31 mouse cellular contexts compared by ENCODE assay signal in the genomic region with DNA sequence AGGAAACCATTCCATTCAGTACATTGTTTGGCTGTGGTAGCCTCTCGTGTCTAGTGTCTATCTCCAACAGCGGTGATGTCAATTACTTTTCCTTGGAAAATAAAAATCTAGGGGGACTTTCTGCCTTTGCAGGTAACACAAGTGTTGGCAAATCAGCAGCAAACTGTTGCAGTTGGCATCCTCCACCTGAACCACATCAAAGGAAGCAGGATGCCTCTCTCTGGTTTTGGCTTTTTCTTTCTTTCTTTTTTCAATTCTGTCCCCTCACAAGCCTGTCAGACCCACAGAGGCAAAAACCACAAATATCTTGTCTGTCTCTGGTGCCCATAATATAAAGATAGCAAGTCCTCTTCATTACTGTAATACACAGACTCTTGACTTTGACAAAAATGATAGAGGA. TPM values are rescaled to one million over a fixed set of nuclear protein-coding genes. Genes with fewer than 3 reads are reported as not detected.
DNase-seq lines count a peak whose midpoint lies in the region; ATAC-seq lines count a peak whose summit lies in the region.
"Had no signal": no experiment of that assay in that cellular context is flagged by ENCODE, and none has a peak within 500 bp of the region (broad histone marks: within the 10 kb centered on the region; RNA-seq: fewer than 3 reads in every experiment).

No protein-coding gene starts in this region.

- peak; percentile 30 for DNase-seq in CD4-positive, CD25-positive, alpha-beta regulatory T cell, adult 2 months (ENCODE audit: low read depth, low spot score)
- DNase-seq in thymus, postnatal 0 days (ENCODE audit: low spot score) = peak; percentile 26
- DNase-seq in thymus, adult 18-20 months = no peak
- peak; percentile 39 for DNase-seq in induced T-regulatory cell, adult 2 months (ENCODE audit: low read depth)
- DNase-seq in ovary, postnatal 36 days (ENCODE audit: low spot score) = no peak
- DNase-seq: adrenal gland, postnatal 10 days; adrenal gland, postnatal 36 days; cerebellum, adult 18-20 months; cerebellum, adult 9-10 months; cerebellum, postnatal 14 days; gastrocnemius, postnatal 10 days; gastrocnemius, postnatal 36 days; heart, postnatal 36 days had no signal

- no peak for ATAC-seq in CD4-positive, CD25-positive, alpha-beta regulatory T cell, adult 4 months
- ATAC-seq in monocyte, adult 5-6 weeks (replicated peaks; ENCODE audit: insufficient number of reproducible peaks, low FRiP score, low TSS enrichment, poor library complexity, severe bottlenecking) = no peak
- ATAC-seq: forebrain, embryonic 13.5 days; forebrain, embryonic 16.5 days; hindbrain, embryonic 16.5 days had no signal

RNA-seq across cellular contexts. Expression of a gene that starts 23.9 kb away (rescaled TPM):
- not detected for polyA plus RNA-seq in CD4-positive, CD25-positive, alpha-beta regulatory T cell, adult 4 months (2017; shearing (Covaris generic))
- polyA plus RNA-seq in thymus, postnatal 0 days (2015; fragmentation: Nextera tagmentation; extraction: Ambion mirVana) = not detected in 2 replicates
- 1.2 TPM in 1 of 3 replicates, not detected in the others for total RNA-seq in monocyte, adult 5-6 weeks (2017)
- total RNA-seq: adrenal gland, adult 18-20 months; ES-E14; gastrocnemius, adult 18-20 months; gastrocnemius, postnatal 10 days; gastrocnemius, postnatal 36 days; granulocyte monocyte progenitor cell, adult 5-6 weeks; heart, adult 8-10 months; heart, postnatal 36 days had no signal
- polyA plus RNA-seq: embryonic facial prominence, embryonic 11.5 days; embryonic facial prominence, embryonic 14.5 days; forebrain, embryonic 10.5 days; forebrain, embryonic 13.5 days; heart, embryonic 11.5 days; heart, embryonic 14.5 days; heart, postnatal 0 days; hindbrain, embryonic 10.5 days; hindbrain, embryonic 13.5 days; hindbrain, embryonic 16.5 days had no signal

Comparison
In these comparisons a context has a peak if more than half of its experiments do, and no peak if none do; other contexts are left out.
1. DNase-seq: peak in CD4-positive, CD25-positive, alpha-beta regulatory T cell, adult 2 months (single experiment), thymus, postnatal 0 days (single experiment) and induced T-regulatory cell, adult 2 months (single experiment); none in thymus, adult 18-20 months (0 of 2) and ovary, postnatal 36 days (single experiment).